Mouse (Mus musculus): ENCODE measurements around the gene Olfr155. TPM values are rescaled to one million over a fixed set of nuclear protein-coding genes. Genes with fewer than 3 reads are reported as not detected.

Gene Olfr155
- polyA plus RNA-seq, 1 experiment from 2014 or later: not detected

DNA sequence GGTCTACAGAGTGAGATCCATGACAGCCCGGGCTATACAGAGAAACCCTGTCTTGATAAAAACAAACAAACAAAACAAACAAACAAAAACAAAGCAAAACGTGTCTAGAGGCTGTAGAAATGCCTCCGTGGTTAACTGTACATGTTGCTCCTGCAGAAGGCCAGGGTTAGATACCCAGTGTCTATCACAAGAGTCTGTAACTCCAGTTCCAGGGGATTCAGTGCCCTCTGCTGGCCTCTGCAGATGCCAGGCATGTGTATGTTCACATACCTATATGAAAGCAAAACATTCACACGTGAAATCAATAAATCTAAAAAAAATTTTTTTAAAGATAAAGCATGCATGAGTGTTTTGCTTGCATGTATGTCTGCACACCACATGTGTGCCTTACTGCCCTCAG, 11.9 kb downstream of the Olfr155 start:
- H3K27me3 ChIP-seq (replicated peaks): no peaks in the 10 kb centered on the region
- WGBS: 66% methylated on average over 4 of the region's 4 CpGs
- no peaks in the 10 kb centered on the region for H3K4me1 ChIP-seq
- no peaks in the 10 kb centered on the region for H3K36me3 ChIP-seq
- H3K27ac ChIP-seq: no peak overlapping the region
- H3K9ac ChIP-seq: no peak overlapping the region
- H3K9me3 ChIP-seq: no peaks in the 10 kb centered on the region
- ATAC-seq (ENCODE audit: insufficient read depth, low FRiP score, low read depth): no peak
- no peak overlapping the region for H3K4me3 ChIP-seq (replicated peaks)
- H3K4me2 ChIP-seq: no peak overlapping the region

GRCm38 (mm10) chr4:43869821-43870220, 18.5 kb downstream of the Olfr155 start:
- WGBS: 74% methylated on average over 10 of the region's 10 CpGs
- ATAC-seq (ENCODE audit: insufficient read depth, low FRiP score, low read depth): no peak
- no peaks in the 10 kb centered on the region for H3K9me3 ChIP-seq
- H3K4me1 ChIP-seq: no peaks in the 10 kb centered on the region
- H3K9ac ChIP-seq: no peak overlapping the region
- H3K36me3 ChIP-seq: no peaks in the 10 kb centered on the region
- H3K4me2 ChIP-seq: no peak overlapping the region
- H3K4me3 ChIP-seq (replicated peaks): no peak overlapping the region
- H3K27me3 ChIP-seq (replicated peaks): no peaks in the 10 kb centered on the region
- no peak overlapping the region for H3K27ac ChIP-seq

DNA sequence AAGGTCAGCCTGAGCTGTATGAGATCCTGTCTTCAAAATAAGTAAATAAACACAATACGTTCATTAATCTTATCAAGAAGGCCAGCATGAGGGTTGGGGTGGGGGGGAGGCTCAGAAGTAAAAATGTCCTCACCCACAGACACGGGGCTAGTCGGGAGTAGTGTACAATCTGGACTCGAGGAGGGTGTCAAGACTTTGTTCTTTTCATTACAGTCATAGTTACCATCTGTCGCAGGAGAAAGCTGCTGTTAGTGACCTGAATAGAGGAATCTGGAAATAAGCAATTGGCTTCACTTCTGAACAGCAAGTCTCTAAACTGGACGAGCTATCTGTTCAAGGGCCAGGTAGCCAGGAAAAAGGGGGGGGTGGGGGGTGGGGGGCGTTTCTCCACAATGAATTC, 23.1 kb downstream of the Olfr155 start:
- H3K36me3 ChIP-seq: no peaks in the 10 kb centered on the region
- peaks cover 10% of the 10 kb centered on the region for H3K4me1 ChIP-seq
- peak overlapping the region; percentile 90 for H3K4me2 ChIP-seq
- H3K9ac ChIP-seq: no peak overlapping the region
- H3K27ac ChIP-seq: no peak overlapping the region
- WGBS: 24% methylated on average over 7 of the region's 7 CpGs
- H3K9me3 ChIP-seq: no peaks in the 10 kb centered on the region
- no peak for ATAC-seq (ENCODE audit: insufficient read depth, low FRiP score, low read depth)
- no peaks in the 10 kb centered on the region for H3K27me3 ChIP-seq (replicated peaks)
- H3K4me3 ChIP-seq (replicated peaks): no peak overlapping the region

GRCm38 (mm10) chr4:43875160-43875918, 24.0 kb downstream of the Olfr155 start, which contains the start of gene Reck:
TSS of gene Reck (plus strand) at chr4:43875530.
- peak within 1 kb of the TSS; percentile 85 for H3K4me3 ChIP-seq (replicated peaks)
- H3K9me3 ChIP-seq: no peaks in the 10 kb centered on the region
- H3K36me3 ChIP-seq: no peaks in the 10 kb centered on the region
- peak within 1 kb of the TSS; percentile 90 for H3K4me2 ChIP-seq
- ATAC-seq (ENCODE audit: insufficient read depth, low FRiP score, low read depth): peak; percentile 83
- peak within 1 kb of the TSS; percentile 71 for H3K9ac ChIP-seq
- no peaks in the 10 kb centered on the region for H3K27me3 ChIP-seq (replicated peaks)
- 1% methylated on average over 67 of the region's 73 CpGs for WGBS
- H3K27ac ChIP-seq: no peak within 1 kb of the TSS; the same call in 1 of the 2 replicates
- H3K4me1 ChIP-seq: peaks cover 10% of the 10 kb centered on the region

- WGBS: under 1% methylated on average over 20 of the region's 20 CpGs
- ATAC-seq (ENCODE audit: insufficient read depth, low FRiP score, low read depth): peak; percentile 32; the same call in 1 of the 2 replicates
- H3K4me2 ChIP-seq: peak overlapping the region; percentile 90
- H3K9me3 ChIP-seq: no peaks in the 10 kb centered on the region
- no peaks in the 10 kb centered on the region for H3K36me3 ChIP-seq
- H3K9ac ChIP-seq: peak overlapping the region; percentile 71
- peaks cover 10% of the 10 kb centered on the region for H3K4me1 ChIP-seq
- no peak overlapping the region; the same call in 1 of the 2 replicates for H3K27ac ChIP-seq
- H3K27me3 ChIP-seq (replicated peaks): no peaks in the 10 kb centered on the region
- peak overlapping the region; percentile 85 for H3K4me3 ChIP-seq (replicated peaks)
Observed at GRCm38 (mm10) chr4:43875919-43876411, 24.6 kb downstream of the Olfr155 start.

- H3K4me3 ChIP-seq (replicated peaks): no peak overlapping the region
- H3K9ac ChIP-seq: no peak overlapping the region
- peaks cover 10% of the 10 kb centered on the region for H3K4me1 ChIP-seq
- no peaks in the 10 kb centered on the region for H3K9me3 ChIP-seq
- H3K27ac ChIP-seq: no peak overlapping the region
- WGBS: 86% methylated on average over 1 of the region's 1 CpGs
- no peak for ATAC-seq (ENCODE audit: insufficient read depth, low FRiP score, low read depth)
- no peaks in the 10 kb centered on the region for H3K36me3 ChIP-seq
- H3K4me2 ChIP-seq: no peak overlapping the region
- no peaks in the 10 kb centered on the region for H3K27me3 ChIP-seq (replicated peaks)
Observed at GRCm38 (mm10) chr4:43877230-43877629, 25.9 kb downstream of the Olfr155 start.

DNA sequence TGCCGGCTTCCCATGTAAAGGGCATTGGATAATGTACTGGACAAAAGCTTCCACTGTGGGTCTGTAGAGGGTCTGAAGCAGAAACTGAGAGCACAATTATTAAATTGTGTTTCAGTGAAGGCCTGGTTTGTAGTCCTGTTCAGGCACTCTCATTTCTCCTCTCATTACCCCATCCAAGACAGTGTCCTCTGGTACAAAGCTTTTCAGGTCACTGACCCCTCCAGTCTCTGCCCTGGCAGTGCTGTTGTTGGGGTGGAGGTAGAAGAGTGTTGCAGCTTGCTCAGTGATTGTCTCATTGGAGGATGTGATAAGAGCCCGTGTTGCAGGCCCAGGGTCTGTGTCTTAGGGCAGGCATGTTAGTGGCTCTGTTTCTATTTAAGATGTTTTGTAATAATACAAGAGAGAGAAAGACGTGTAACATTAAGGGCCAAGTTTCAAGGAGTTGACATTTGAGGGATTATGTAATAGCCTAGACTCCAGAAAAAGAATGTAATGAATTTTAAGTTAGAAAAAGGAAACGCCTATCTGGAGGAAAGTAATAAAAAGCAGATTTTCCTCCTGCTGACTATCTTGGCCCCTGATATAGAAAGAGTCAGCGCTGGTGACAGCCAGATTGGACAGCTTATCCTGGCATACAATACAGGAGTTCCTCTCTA, 26.9 kb downstream of the Olfr155 start:
- H3K27ac ChIP-seq: 0 out of 2 replicates have a peak overlapping the region, but pooled peaks have one; percentile 44
- no peaks in the 10 kb centered on the region for H3K36me3 ChIP-seq
- peaks cover 10% of the 10 kb centered on the region for H3K4me1 ChIP-seq
- ATAC-seq (ENCODE audit: insufficient read depth, low FRiP score, low read depth): no peak
- 31% methylated on average over 5 of the region's 5 CpGs for whole genome bisulfite sequencing
- no peaks in the 10 kb centered on the region for H3K9me3 ChIP-seq
- no peak overlapping the region for H3K4me3 ChIP-seq (replicated peaks)
- no peaks in the 10 kb centered on the region for H3K27me3 ChIP-seq (replicated peaks)
- no peak overlapping the region for H3K9ac ChIP-seq
- H3K4me2 ChIP-seq: no peak overlapping the region

- no peak overlapping the region for H3K9ac ChIP-seq
Observed at GRCm38 (mm10) chr4:43879566-43879965, 28.2 kb downstream of the Olfr155 start.

GRCm38 (mm10) chr4:43884196-43884595, 32.8 kb downstream of the Olfr155 start:
- WGBS: 39% methylated on average over 4 of the region's 4 CpGs
- Histone ChIP-seq H3K36me3 (no peaks in the 10 kb centered on the region), H3K9ac (no peak overlapping the region), H3K4me2 (no peak overlapping the region), H3K4me1 (peaks cover 11% of the 10 kb centered on the region; the same call in 1 of the 2 replicates), H3K27me3 (replicated peaks) (no peaks in the 10 kb centered on the region), H3K9me3 (no peaks in the 10 kb centered on the region), H3K27ac (no peak overlapping the region), H3K4me3 (replicated peaks) (no peak overlapping the region)
- no peak for ATAC-seq (ENCODE audit: insufficient read depth, low FRiP score, low read depth)

More at GRCm38 (mm10) chr4:43879566-43879965, 28.2 kb downstream of the Olfr155 start:
- no peak overlapping the region for H3K4me2 ChIP-seq
- no peak overlapping the region for H3K27ac ChIP-seq
- no peaks in the 10 kb centered on the region for H3K9me3 ChIP-seq
- H3K36me3 ChIP-seq: no peaks in the 10 kb centered on the region
- peaks cover 18% of the 10 kb centered on the region for H3K4me1 ChIP-seq
- no peak for ATAC-seq (ENCODE audit: insufficient read depth, low FRiP score, low read depth)
- no peaks in the 10 kb centered on the region for H3K27me3 ChIP-seq (replicated peaks)
- H3K4me3 ChIP-seq (replicated peaks): no peak overlapping the region
- 78% methylated on average over 6 of the region's 6 CpGs for WGBS

GRCm38 (mm10) chr4:43891247-43891646, 39.9 kb downstream of the Olfr155 start:
- Histone ChIP-seq H3K27ac (no peak overlapping the region), H3K9me3 (no peaks in the 10 kb centered on the region), H3K27me3 (replicated peaks) (no peaks in the 10 kb centered on the region), H3K9ac (no peak overlapping the region), H3K4me1 (no peaks in the 10 kb centered on the region), H3K4me3 (replicated peaks) (no peak overlapping the region), H3K36me3 (no peaks in the 10 kb centered on the region), H3K4me2 (no peak overlapping the region)
- 79% methylated on average over 3 of the region's 3 CpGs for WGBS
- no peak for ATAC-seq (ENCODE audit: insufficient read depth, low FRiP score, low read depth)

- Histone ChIP-seq H3K27ac (no peak overlapping the region), H3K9ac (no peak overlapping the region), H3K4me2 (no peak overlapping the region), H3K36me3 (no peaks in the 10 kb centered on the region), H3K4me3 (replicated peaks) (no peak overlapping the region), H3K27me3 (replicated peaks) (no peaks in the 10 kb centered on the region), H3K9me3 (no peaks in the 10 kb centered on the region), H3K4me1 (0 out of 2 replicates have a peak, but pooled peaks cover 6% of the 10 kb centered on the region)
- ATAC-seq (ENCODE audit: insufficient read depth, low FRiP score, low read depth): no peak
Observed at GRCm38 (mm10) chr4:43897209-43897608, 45.8 kb downstream of the Olfr155 start.

DNA sequence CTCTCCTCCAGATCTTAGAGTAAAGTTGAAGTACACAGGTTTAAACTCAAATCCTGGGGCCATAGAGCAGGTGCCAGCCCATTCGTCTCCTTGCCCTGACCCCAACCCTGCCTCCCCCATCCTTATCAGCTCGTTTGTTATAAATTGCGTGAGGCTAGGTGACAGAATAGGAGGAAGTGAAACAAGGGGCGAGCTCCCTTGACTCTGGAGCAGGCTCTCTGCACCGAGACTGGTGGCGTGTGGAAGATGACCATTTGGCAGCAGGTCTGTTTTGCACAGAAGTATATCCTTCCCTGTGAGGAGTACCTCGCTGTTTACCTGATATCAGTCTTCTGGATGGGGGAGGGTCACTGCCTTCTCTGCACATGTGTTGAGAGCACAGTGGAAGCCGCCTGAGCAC, 47.8 kb downstream of the Olfr155 start:
- Histone ChIP-seq H3K27me3 (replicated peaks) (no peaks in the 10 kb centered on the region), H3K9me3 (no peaks in the 10 kb centered on the region), H3K4me3 (replicated peaks) (no peak overlapping the region), H3K9ac (no peak overlapping the region), H3K4me2 (no peak overlapping the region), H3K4me1 (0 out of 2 replicates have a peak, but pooled peaks cover 6% of the 10 kb centered on the region), H3K27ac (no peak overlapping the region), H3K36me3 (no peaks in the 10 kb centered on the region)
- no peak for ATAC-seq (ENCODE audit: insufficient read depth, low FRiP score, low read depth)
- WGBS: 30% methylated on average over 8 of the region's 8 CpGs
